Mouse (Mus musculus): Measurements from ENCODE around the gene Ptx4. TPM values are rescaled to one million over a fixed set of nuclear protein-coding genes. Genes with fewer than 3 reads are reported as not detected.

Ptx4 gene
- polyA plus RNA-seq, 2 experiments, result 1.8 to 2.0 TPM

- Histone ChIP-seq H3K4me1 (ENCODE audit: control insufficient read depth, insufficient read depth, low read length) (no peaks in the 10 kb centered on the region), H3K9me3 (ENCODE audit: control insufficient read depth, low read length) (no peaks in the 10 kb centered on the region), H3K4me2 (replicated peaks; ENCODE audit: low read depth, low read length, severe bottlenecking) (no peak overlapping the region), H3K36me3 (ENCODE audit: control insufficient read depth, insufficient read depth, low read length) (peaks cover 6% of the 10 kb centered on the region), H3K27me3 (ENCODE audit: control insufficient read depth, insufficient read depth, low read length) (no peaks in the 10 kb centered on the region), H3K4me3 (replicated peaks; ENCODE audit: low read length) (no peak overlapping the region), H3K27ac (replicated peaks; ENCODE audit: low read depth, low read length) (no peak overlapping the region), H3K9ac (ENCODE audit: low read depth, low read length, severe bottlenecking) (no peak overlapping the region)
- TF ChIP-seq POLR2A (IDR thresholded peaks at IDR 0.05; ENCODE audit: borderline replicate concordance, extremely low read depth, insufficient read depth, insufficient read length), result no peak
- no peak for ATAC-seq (ENCODE audit: low FRiP score, low read depth)
- no peak for DNase-seq (ENCODE audit: low spot score)
- 67% methylated on average over 4 of the region's 4 CpGs for WGBS
Measured at GRCm38 (mm10) chr17:25139960-25140359, 19.4 kb downstream of the Ptx4 start.

DNA sequence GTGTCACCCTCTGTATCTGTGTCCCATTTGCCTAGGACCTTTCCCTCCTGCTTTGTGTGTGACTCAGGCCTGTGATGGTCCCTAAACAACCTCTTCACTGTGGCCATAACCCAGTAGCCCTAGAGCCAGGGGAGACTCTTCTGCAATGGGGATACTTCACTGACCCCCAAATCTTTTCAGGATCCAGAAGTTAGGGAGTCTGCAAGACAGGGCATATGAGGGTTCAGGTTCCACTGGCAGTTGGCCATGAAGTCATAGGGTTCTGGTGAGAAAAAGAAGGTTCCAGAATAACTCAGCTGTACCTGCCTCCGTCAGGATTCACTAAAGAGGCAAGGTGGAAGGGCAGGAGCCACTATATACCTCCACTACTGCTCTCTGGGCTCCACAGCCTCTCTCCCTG is 41.6 kb downstream of the Ptx4 start, which contains the start of gene Ccdc154:
Ccdc154 (plus strand) TSS at position 301 of the 400 bp plus-strand sequence.
- H3K4me2 ChIP-seq (replicated peaks; ENCODE audit: low read depth, low read length, severe bottlenecking), result no peak within 1 kb of the TSS
- no peaks in the 10 kb centered on the region for H3K9me3 ChIP-seq (ENCODE audit: control insufficient read depth, low read length)
- peaks cover 40% of the 10 kb centered on the region for H3K36me3 ChIP-seq (ENCODE audit: control insufficient read depth, insufficient read depth, low read length)
- 0 out of 2 replicates have a peak within 1 kb of the TSS, but pooled peaks have one; percentile 14 for H3K9ac ChIP-seq (ENCODE audit: low read depth, low read length, severe bottlenecking)
- no peak for DNase-seq (ENCODE audit: low spot score)
- no peak within 1 kb of the TSS for H3K4me3 ChIP-seq (replicated peaks; ENCODE audit: low read length)
- no peak for TF ChIP-seq POLR2A (IDR thresholded peaks at IDR 0.05; ENCODE audit: borderline replicate concordance, extremely low read depth, insufficient read depth, insufficient read length)
- no peak for ATAC-seq (ENCODE audit: low FRiP score, low read depth)
- H3K4me1 ChIP-seq (ENCODE audit: control insufficient read depth, insufficient read depth, low read length), result no peaks in the 10 kb centered on the region
- WGBS, result 71% methylated on average over 1 of the region's 1 CpGs
- no peaks in the 10 kb centered on the region for H3K27me3 ChIP-seq (ENCODE audit: control insufficient read depth, insufficient read depth, low read length)
- no peak within 1 kb of the TSS for H3K27ac ChIP-seq (replicated peaks; ENCODE audit: low read depth, low read length)

GRCm38 (mm10) chr17:25163387-25163786 is 42.8 kb downstream of the Ptx4 start:
- H3K4me1 ChIP-seq (ENCODE audit: control insufficient read depth, insufficient read depth, low read length), result no peaks in the 10 kb centered on the region
- WGBS, result 73% methylated on average over 7 of the region's 7 CpGs
- 0 out of 2 replicates have a peak overlapping the region, but pooled peaks have one; percentile 14 for H3K9ac ChIP-seq (ENCODE audit: low read depth, low read length, severe bottlenecking)
- no peak overlapping the region for H3K4me3 ChIP-seq (replicated peaks; ENCODE audit: low read length)
- H3K36me3 ChIP-seq (ENCODE audit: control insufficient read depth, insufficient read depth, low read length), result peaks cover 32% of the 10 kb centered on the region
- ATAC-seq (ENCODE audit: low FRiP score, low read depth) (no peak), DNase-seq (ENCODE audit: low spot score) (no peak)
- no peak overlapping the region for H3K27ac ChIP-seq (replicated peaks; ENCODE audit: low read depth, low read length)
- H3K27me3 ChIP-seq (ENCODE audit: control insufficient read depth, insufficient read depth, low read length), result no peaks in the 10 kb centered on the region
- no peak overlapping the region for H3K4me2 ChIP-seq (replicated peaks; ENCODE audit: low read depth, low read length, severe bottlenecking)
- no peak for TF ChIP-seq POLR2A (IDR thresholded peaks at IDR 0.05; ENCODE audit: borderline replicate concordance, extremely low read depth, insufficient read depth, insufficient read length)
- no peaks in the 10 kb centered on the region for H3K9me3 ChIP-seq (ENCODE audit: control insufficient read depth, low read length)

DNA sequence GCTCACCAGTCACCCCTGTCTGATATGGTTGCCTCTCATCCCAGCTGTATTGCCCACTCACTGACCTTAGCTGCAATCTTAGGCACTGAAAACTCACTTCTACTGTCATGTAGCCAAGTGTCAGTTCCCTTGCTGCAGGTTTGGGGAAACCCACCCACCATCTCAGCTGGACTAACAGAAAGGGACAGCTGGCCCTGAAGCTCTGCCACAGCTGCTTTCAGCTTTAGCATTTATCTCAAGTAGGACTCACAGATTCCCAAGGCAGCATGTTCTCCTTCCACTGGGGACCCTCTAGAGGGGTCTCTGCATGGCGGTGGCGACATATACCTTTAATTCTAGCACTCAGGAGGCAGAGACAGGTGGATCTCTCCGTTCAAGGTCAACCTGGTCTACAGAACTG is 44.2 kb downstream of the Ptx4 start:
- Histone ChIP-seq H3K4me1 (ENCODE audit: control insufficient read depth, insufficient read depth, low read length) (no peaks in the 10 kb centered on the region), H3K9ac (ENCODE audit: low read depth, low read length, severe bottlenecking) (no peak overlapping the region), H3K4me2 (replicated peaks; ENCODE audit: low read depth, low read length, severe bottlenecking) (no peak overlapping the region), H3K36me3 (ENCODE audit: control insufficient read depth, insufficient read depth, low read length) (peaks cover 22% of the 10 kb centered on the region), H3K27ac (replicated peaks; ENCODE audit: low read depth, low read length) (no peak overlapping the region), H3K4me3 (replicated peaks; ENCODE audit: low read length) (no peak overlapping the region), H3K9me3 (ENCODE audit: control insufficient read depth, low read length) (no peaks in the 10 kb centered on the region), H3K27me3 (ENCODE audit: control insufficient read depth, insufficient read depth, low read length) (no peaks in the 10 kb centered on the region)
- TF ChIP-seq POLR2A (IDR thresholded peaks at IDR 0.05; ENCODE audit: borderline replicate concordance, extremely low read depth, insufficient read depth, insufficient read length), result no peak
- DNase-seq (ENCODE audit: low spot score) (no peak), ATAC-seq (ENCODE audit: low FRiP score, low read depth) (no peak)
- WGBS, result 84% methylated on average over 3 of the region's 3 CpGs

GRCm38 (mm10) chr17:25165970-25166671 is 45.6 kb downstream of the Ptx4 start:
- WGBS, result 48% methylated on average over 6 of the region's 6 CpGs

More at GRCm38 (mm10) chr17:25165970-25166671, 45.6 kb downstream of the Ptx4 start:
- H3K27me3 ChIP-seq (ENCODE audit: control insufficient read depth, insufficient read depth, low read length), result no peaks in the 10 kb centered on the region
- peaks cover 10% of the 10 kb centered on the region for H3K36me3 ChIP-seq (ENCODE audit: control insufficient read depth, insufficient read depth, low read length)
- H3K27ac ChIP-seq (replicated peaks; ENCODE audit: low read depth, low read length), result no peak overlapping the region
- H3K9ac ChIP-seq (ENCODE audit: low read depth, low read length, severe bottlenecking), result no peak overlapping the region
- H3K9me3 ChIP-seq (ENCODE audit: control insufficient read depth, low read length), result no peaks in the 10 kb centered on the region
- no peak overlapping the region for H3K4me2 ChIP-seq (replicated peaks; ENCODE audit: low read depth, low read length, severe bottlenecking)
- TF ChIP-seq POLR2A (IDR thresholded peaks at IDR 0.05; ENCODE audit: borderline replicate concordance, extremely low read depth, insufficient read depth, insufficient read length), result no peak
- no peak overlapping the region for H3K4me3 ChIP-seq (replicated peaks; ENCODE audit: low read length)
- ATAC-seq (ENCODE audit: low FRiP score, low read depth), result no peak
- DNase-seq (ENCODE audit: low spot score), result no peak
- no peaks in the 10 kb centered on the region for H3K4me1 ChIP-seq (ENCODE audit: control insufficient read depth, insufficient read depth, low read length)

Measured in limb, embryonic 14.5 days (tissue).